Mouse (Mus musculus): ENCODE results near the gene Gpr55.
"Not testable (repeated sequence)": the region's sequence is repeated elsewhere in the genome, so short reads cannot be mapped to it uniquely, and the experiment has no call there.

Gpr55 gene

DNA sequence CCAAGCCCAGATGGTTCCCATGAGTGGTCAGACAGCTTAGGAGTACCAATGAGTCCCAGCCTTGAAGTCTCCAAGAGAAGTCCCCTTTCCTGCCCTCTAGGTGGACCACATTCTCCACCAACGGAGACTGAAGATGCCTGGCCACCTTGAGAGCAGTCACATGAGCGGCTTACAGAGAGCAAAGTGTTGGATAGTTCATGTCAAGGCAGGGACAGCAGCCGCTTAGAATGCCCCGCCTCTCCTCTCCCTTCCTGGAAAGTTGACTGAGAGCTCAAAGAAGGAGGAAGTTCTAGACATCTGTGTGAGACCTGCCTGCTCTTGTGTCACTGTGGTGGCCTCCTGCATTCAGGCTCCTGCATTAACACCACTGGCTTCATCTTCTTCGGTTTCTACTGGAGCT is at the start of gene Gpr55:
Gene Gpr55, minus strand, starts transcription at position 135 of the 400 bp plus-strand sequence.
- peak; percentile 36 for DNase-seq

GRCm38 (mm10) chr1:86007778-86008177 is 47.0 kb upstream of the Gpr55 start:
- DNase-seq = peak; percentile 95

GRCm38 (mm10) chr1:86006040-86006439 is 45.2 kb upstream of the Gpr55 start:
- DNase-seq = no peak

- peak; percentile 17 for DNase-seq
Observed at GRCm38 (mm10) chr1:86005540-86005939, 44.7 kb upstream of the Gpr55 start.

DNA sequence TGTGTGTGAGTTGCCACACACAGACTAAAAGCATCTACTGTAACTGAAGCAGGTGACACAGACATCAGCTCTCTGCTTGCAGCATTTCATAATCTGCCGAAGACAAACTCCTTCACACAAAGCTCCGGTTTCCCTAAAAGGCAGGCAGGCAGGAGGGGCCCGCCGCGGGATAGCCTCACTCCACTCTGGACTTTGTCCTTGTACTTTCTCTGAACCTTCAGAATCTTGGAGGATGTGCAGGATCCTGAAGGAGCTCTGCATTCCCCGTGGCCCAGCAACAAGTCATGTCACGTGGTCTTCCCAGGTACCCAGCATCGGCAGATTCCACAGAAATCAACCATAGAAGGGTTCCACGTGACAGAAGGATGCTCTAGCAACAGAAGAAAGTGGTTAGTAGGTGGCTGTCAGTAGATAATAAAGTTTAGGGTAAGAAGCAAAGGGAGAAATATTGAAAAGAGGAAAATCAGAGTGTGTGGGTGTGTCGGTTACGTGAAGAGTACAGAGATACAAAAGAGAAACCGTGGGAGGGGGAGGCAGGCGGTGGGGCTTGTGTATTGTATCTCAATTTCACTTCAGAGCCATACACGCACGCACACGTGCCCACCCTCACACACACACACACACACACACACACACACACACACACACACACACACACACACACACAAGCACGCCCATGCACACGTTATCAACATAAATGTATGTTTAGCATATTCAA is 39.2 kb upstream of the Gpr55 start:
- DNase-seq = no peak

DNA sequence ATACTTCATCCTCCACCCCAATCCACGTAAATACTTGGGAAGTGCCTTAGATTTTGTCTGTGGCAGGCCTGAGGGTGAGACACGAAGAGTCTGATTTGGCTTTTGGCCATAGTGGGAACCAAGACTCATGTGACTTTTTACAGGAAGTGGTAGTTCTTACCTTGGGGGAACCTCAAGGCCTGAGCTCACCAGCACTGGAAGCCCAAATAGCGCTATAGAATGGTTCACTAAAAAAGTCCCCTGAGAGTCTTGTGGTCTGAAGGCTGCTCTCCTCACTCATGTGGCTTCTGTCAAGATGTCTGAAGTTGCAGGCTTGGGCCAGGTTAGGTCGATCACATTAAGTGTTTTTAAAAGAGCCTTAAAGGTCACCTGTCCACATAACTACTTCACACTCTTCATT is 37.2 kb upstream of the Gpr55 start:
- DNase-seq = no peak

- DNase-seq = no peak
Observed at GRCm38 (mm10) chr1:85997221-85997620, 36.4 kb upstream of the Gpr55 start.

GRCm38 (mm10) chr1:85993541-85993940 is 32.7 kb upstream of the Gpr55 start:
- DNase-seq = no peak

DNA sequence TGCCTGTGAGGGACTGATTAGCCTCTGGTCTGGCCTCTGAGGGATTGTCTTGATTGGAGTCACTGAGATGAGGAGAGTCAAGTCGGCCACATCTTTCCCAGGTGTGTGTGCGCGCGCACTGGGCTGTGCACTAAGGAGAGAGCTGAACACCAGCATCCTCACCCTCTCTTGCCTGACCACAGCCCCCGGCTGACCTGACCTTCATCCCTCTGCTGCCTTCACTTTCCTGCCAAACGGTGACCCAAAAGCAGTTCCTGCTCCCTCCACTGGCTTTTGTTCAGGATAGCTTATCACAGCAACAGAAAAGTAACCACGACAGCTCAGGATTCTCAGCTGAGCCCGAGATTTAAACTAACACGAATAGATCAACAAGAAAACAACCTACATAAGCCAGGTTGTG is 31.4 kb upstream of the Gpr55 start:
- no peak for DNase-seq

GRCm38 (mm10) chr1:85988882-85989281 is 28.1 kb upstream of the Gpr55 start:
- not testable (repeated sequence) for DNase-seq

GRCm38 (mm10) chr1:85988351-85988750 is 27.5 kb upstream of the Gpr55 start:
- no peak for DNase-seq

DNA sequence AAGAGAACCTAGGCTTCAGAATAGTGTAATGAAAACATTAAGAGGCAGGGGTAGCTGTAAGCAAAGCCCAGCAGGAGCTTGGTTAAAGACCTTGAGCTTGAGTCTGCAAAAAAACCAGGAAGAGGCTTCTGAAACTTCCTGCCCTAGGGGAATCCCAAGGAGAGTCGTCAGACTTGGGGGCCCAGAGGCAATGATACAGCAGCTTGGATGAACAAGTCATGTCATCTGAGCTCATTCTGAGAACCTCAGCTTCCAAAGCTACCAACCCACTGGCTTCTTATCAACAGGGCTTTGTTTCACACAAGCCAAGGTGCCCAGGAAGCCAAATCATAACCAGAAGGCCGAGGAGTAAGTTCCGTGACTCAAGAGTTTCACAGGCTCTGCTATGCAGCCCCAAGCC is 25.0 kb upstream of the Gpr55 start:
- DNase-seq = no peak

DNA sequence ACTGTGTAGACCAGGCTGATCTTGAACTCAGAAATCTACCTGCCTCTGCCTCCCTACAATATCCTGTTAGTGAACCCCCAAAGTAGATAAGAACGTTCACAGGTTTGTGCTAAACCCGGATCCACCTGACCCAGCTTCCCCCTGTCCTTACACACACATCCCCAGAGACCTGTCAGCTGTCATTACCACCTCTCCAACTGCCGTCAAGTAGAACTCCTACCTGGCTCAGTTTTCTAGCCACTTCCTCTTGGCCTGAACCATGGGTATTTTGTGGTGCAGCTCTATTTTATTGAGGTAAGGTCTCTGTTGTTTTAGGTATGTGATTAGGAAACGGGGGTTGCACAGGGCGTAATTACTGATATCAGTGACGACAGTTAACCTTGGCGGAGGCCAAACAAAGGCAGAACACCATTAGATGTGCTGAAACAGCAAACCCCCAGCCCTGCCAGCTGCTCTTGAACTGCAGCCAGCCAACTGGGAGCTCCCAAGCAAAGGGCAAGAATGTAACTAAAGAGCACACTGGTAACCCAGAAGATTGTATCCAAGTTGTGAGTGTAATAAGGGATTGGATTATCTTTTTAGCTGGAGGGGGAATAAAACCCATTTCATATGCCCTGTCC is 21.0 kb upstream of the Gpr55 start:
- DNase-seq = no peak

DNA sequence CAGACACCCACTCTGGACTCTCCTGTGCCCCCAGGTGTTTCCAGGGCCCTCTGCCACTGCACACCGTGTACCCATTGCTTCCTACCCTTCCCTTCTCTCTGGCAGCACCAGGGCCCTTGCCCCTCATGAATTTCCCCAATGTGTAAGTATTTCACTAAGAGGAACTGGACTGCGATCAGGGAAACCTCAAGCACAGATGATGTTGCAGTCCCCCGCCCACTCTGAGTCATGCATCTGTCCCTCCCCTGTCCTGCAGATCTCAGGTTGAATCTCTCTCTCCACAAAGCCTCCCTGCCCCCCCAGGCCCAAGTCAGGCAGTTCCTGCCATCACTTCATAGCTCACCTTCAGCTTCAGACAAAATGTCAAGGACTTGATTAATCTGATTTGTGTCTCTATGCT is 16.9 kb upstream of the Gpr55 start:
- no peak for DNase-seq

DNA sequence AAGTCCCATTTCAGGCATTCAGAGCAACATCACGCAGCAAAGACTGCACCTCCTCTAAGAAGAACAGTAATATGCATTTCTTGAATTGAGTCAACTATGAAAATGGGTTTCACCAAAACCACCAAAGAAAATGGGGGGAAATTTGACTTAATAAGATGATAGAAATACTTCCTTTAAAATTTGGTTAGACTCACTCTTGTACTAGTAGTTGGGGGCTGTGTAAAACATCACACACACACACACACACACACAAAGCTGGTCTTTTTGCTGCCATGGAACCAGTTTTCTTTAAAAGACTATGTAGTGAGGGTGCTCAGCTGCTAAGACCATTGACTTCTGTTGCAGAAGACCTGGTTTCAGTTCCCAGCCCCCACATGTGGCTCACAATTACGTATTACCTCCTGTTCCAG is 12.7 kb upstream of the Gpr55 start:
- DNase-seq = no peak

DNA sequence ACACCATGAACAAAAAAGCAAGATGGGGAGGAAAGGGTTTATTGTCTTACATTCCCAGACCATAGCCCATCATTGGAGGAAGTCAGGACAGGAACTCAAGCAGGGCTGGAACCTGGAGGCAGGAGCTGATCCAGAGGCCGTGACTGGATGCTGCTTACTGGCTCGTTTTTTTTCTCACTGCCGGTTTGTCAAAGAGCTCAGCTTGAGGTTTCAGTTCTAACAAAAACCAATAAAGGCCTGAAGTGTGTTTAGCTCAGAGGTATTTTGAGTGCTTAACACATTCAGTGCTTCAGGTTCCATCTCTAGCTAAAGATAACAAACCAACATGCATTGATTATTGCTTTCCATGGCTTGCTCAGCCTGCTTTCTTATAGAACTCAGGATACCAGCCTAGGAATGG is 11.5 kb upstream of the Gpr55 start:
- DNase-seq = no peak

- DNase-seq = no peak
Observed at GRCm38 (mm10) chr1:85971070-85971469, 10.3 kb upstream of the Gpr55 start.

GRCm38 (mm10) chr1:85969519-85969918 is 8.7 kb upstream of the Gpr55 start:
- no peak for DNase-seq

DNA sequence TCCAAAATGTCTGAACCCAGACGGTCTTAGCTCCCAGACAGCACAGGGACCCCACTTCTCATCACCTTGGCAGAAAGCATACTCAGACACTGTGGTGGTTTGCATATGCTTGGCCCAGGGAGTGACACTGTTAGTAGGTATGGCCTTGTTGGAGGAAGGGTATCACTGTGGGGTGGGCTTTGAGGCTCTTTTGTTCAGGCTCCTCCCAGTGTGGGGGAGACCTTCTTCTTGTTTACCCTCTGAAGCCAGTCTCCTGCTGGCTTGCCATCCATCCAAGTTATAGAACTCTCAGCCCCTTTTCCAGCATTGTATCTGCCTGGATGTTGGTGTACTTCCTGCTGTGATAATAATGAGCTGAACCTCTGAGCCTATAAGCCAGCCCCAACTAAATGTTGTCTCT is 8.3 kb upstream of the Gpr55 start:
- DNase-seq = no peak

- no peak for DNase-seq
Observed at GRCm38 (mm10) chr1:85965856-85966255, 5.0 kb upstream of the Gpr55 start.

GRCm38 (mm10) chr1:85962081-85962480 is 1.3 kb upstream of the Gpr55 start:
- DNase-seq = no peak

DNA sequence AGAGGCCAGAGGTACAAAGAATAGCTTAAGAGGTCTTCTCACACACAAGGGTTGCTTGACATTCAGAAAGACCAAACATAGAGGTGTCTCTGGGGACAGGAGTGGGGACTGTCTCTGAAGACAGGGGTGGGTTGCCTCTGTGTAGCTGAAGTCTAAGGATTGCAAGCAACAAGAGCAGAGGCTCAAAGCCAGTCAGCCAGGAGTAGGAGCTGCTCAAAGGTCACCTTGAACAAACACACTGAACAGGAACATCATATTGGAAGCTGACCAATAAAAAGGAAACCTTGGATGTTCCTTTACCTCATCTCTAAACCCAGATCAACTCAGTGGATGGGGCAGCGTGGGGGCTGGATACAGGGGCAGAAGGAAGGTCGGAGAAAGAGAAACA is 924 bp downstream of the Gpr55 start:
- no peak for DNase-seq

- peak; percentile 42 for DNase-seq
Observed at GRCm38 (mm10) chr1:85959129-85959888, 1.5 kb downstream of the Gpr55 start.
